Mouse (Mus musculus) embryonic fibroblast, embryonic 13.5 days (primary cell): Measurements from ENCODE around the gene D1Pas1. TPM values are rescaled to one million over a fixed set of nuclear protein-coding genes. Genes with fewer than 3 reads are reported as not detected.

Experiments used
- H3K27ac ChIP-seq: 2 replicates; pipeline ENCODE4 v1.5.1; 2012; ENCODE audit warnings: low read length, control low read depth, inconsistent platforms; ENCODE audit not compliant: insufficient read depth
- H3K4me1 ChIP-seq: 2 replicates; pipeline ENCODE4 v1.6.1; 2011; ENCODE audit warnings: low read length; ENCODE audit not compliant: control insufficient read depth, insufficient read depth
- H3K4me3 ChIP-seq: 2 replicates; pipeline ENCODE4 v1.5.1; 2011; ENCODE audit warnings: mild to moderate bottlenecking, control low read depth, low read length; ENCODE audit not compliant: insufficient read depth
- CTCF ChIP-seq: IDR thresholded peaks from 2 replicates; pipeline ENCODE4 v1.5.1; 2011; ENCODE audit warnings: mild to moderate bottlenecking, control low read depth, low read length, moderate library complexity, borderline replicate concordance; ENCODE audit not compliant: insufficient read depth
- POLR2A ChIP-seq: IDR thresholded peaks from 2 replicates; pipeline ENCODE4 v1.6.1; 2011; ENCODE audit warnings: low read depth, mild to moderate bottlenecking, control low read depth, low read length, moderate library complexity
- polyA plus RNA-seq: library from polyadenylated mRNA; stranded (reverse); fragments of >200 nt; gene quantifications from 2 replicates; pipeline ENCODE4 v1.2.4, GENCODE M21; 2011; ENCODE audit warnings: low read depth; ENCODE audit not compliant: missing spikeins, insufficient read length

Gene D1Pas1
- polyA plus RNA-seq, 1 experiment, result 0.16 TPM

DNA sequence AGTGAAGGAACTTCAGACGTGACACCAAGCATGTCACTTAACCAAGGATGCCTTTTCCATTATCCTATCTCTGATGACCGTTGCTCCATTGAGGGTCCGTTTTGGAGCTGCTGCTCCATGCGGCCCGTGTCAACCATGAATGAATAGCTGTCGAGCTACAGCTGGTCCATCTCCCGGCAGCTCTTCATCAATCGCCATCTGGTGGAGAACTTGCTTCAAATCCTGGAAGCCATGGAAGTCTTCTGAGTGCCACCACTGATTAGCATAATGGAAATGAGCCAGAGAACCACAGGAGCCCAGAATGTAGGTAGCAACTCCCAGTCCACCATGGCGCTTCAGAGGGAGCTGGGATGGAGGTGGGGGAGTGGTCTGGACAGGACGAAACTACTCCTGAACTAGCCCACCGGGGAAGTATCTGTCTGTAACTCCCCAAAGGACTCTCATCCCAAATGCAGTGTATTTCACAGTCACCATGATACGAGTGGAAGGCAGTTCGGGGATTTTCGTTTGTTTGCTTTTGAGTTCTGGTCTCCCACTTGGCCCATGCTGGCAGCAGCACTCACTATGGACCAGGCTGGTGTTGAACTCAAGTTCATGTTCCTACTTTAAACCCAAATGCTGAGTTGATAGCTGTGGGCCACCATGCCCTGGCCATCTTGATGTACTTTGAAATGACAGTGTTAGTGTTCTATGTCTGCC, 39.2 kb downstream of the D1Pas1 start:
- Histone ChIP-seq H3K27ac (no peak overlapping the region), H3K4me3 (no peak overlapping the region), H3K4me1 (no peaks in the 10 kb centered on the region)
- TF ChIP-seq POLR2A (no peak), CTCF (no peak)

DNA sequence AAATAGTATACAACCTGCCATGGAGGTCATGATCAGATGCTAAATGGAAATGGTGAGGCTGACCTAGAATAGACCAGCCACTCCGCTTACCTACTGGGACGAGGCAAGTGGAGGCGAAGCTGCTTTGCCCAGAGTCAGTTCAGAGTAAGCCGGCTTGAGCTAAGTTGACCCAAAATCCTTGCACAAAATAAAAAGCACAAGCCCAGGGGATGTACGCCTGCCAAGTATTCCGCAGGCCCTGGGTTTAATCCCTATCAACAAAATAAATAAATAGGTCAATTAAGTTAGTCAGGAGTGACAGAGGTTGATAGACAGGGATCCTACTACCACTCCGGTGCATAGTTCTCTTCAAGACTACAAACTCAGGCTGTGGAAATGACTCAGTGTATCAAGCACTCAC, 41.0 kb downstream of the D1Pas1 start:
- Histone ChIP-seq H3K4me1 (no peaks in the 10 kb centered on the region), H3K4me3 (no peak overlapping the region), H3K27ac (no peak overlapping the region)
- no peak for TF ChIP-seq POLR2A
- no peak for TF ChIP-seq CTCF

DNA sequence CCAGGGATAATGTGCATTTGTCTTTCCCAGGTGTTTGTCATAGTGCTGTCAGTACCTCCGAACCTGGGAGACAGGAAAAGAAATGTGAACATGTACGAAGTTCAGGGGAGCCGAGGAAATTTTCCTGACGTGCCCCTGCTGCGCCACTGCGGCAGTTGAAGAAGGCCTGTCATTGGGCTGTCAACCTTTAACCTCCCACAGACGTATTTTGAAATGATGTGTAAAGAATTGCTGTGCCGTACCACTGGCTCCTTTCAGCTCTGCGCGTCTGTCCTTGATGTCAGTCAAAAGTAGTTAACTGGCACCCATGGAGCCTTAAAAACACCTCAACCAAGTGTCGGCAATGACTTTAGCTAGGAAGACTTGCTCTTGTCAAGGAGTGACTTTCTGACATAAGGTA, 42.9 kb downstream of the D1Pas1 start:
- H3K4me3 ChIP-seq, result no peak overlapping the region
- H3K27ac ChIP-seq, result no peak overlapping the region
- no peaks in the 10 kb centered on the region for H3K4me1 ChIP-seq
- TF ChIP-seq CTCF (no peak), POLR2A (no peak)

DNA sequence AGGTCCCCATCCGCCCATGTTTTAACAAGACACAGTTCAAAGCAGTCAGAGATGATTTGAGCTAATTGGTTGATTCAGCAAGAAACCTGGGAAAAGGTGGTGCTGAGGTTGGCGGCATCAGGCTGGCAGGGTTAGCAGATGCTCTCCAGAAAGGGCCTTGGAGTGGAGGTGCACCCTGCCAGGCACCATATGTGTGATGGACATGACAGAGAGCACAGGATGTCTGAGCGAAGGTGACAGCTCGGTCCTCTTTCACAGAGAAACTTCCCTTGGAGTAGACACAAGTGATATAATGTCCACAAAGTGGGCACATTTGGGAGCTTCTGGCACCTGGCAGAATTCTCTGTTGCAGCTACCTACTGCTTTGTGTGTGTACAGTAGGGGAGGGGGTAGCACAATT, 44.4 kb downstream of the D1Pas1 start:
- H3K27ac ChIP-seq, result no peak overlapping the region
- no peak overlapping the region for H3K4me3 ChIP-seq
- H3K4me1 ChIP-seq, result no peaks in the 10 kb centered on the region
- TF ChIP-seq POLR2A (no peak), CTCF (no peak)

DNA sequence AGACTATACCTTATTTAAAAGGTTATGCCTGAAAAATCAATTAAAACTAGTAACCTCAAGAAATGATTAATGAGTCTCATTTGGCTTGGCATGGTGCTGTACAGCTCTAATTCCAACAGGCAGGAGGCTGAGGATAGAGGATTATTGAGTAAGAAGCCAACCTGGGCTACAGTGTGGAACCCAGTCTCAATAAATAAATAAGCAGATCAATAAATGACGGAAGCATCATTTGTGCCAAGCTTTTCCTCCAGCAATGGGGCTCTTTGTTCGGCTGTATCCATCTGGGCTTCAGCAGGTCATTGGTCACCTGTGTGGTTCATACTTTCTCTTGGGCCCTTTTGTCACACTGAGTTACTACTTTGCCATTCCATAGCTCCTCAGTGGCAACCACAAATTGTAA, 46.9 kb downstream of the D1Pas1 start:
- Histone ChIP-seq H3K4me1 (no peaks in the 10 kb centered on the region), H3K4me3 (no peak overlapping the region), H3K27ac (no peak overlapping the region)
- TF ChIP-seq CTCF, result no peak
- no peak for TF ChIP-seq POLR2A

DNA sequence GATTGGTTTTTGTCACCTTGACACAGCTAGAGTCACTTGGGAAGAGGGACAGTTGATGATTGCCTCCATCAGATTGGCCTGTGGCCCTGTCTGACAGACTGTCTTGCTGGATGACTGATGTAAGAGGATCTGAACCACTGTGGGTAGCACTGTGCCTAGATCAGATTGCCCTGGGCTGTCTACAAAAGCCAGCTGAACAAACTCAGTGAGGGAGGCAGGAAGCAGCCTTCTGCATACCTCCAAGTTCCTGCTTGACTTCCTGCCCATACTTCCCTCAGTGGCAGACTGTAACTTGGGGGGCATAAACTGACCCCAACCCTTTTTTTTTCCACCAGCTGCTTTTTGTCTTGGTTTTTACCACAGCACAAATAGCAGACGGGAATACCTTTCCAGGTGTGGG, 48.5 kb downstream of the D1Pas1 start:
- no peak overlapping the region for H3K4me3 ChIP-seq
- TF ChIP-seq CTCF, result no peak
- TF ChIP-seq POLR2A, result no peak
- peaks cover 3% of the 10 kb centered on the region; the same call in 1 of the 2 replicates for H3K4me1 ChIP-seq
- H3K27ac ChIP-seq, result no peak overlapping the region

DNA sequence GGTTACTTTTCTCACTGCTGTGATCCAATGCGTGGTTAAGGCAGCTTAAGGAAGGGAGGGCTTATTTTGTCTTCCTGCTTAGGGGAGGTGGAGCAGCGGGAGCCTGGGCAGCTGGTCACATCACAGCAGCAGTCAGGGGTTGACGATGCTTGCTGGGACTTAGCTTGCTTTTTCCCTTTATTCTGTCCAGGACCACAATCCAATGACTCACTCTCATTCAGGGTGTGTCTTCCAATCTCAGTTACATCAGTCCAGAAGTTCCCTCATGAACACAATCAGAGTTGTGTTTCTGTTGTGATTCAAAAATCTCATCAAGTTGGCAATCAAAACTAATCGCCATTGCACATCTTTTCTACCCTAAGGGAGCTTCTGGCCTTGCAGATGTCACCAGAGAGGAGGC, 48.9 kb downstream of the D1Pas1 start:
- Histone ChIP-seq H3K27ac (no peak overlapping the region), H3K4me1 (peaks cover 3% of the 10 kb centered on the region; the same call in 1 of the 2 replicates), H3K4me3 (no peak overlapping the region)
- no peak for TF ChIP-seq CTCF
- no peak for TF ChIP-seq POLR2A

DNA sequence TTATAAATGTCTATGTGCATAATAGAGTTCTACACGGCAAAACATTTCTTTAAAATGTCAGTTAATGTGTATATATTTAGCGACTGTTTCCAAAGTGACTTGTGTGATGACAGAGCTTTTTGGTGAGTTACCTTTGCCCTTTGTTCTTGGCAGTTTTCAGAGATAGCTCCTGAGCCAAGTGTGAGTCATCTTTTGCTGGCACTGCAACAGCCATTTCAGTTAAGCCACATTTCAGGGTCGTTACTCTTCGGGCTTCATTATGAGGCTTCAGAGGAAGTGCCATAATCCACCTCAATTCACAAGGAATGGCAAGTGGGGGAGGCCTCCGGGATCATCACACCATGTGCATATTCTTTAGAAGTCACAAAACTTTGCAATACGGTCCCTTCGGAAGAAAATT, 52.8 kb downstream of the D1Pas1 start:
- H3K4me3 ChIP-seq, result no peak overlapping the region
- H3K27ac ChIP-seq, result no peak overlapping the region
- H3K4me1 ChIP-seq, result peaks cover 3% of the 10 kb centered on the region; the same call in 1 of the 2 replicates
- TF ChIP-seq POLR2A (no peak), CTCF (no peak)

Other genes with a start within 250 kb of the D1Pas1 start
- 27.8 and 31.3 TPM in 2 replicates for gene Rrp15, start 218.1 kb upstream of the D1Pas1 start, polyA plus RNA-seq
- 0.65 TPM in 1 of 2 replicates, not detected in the other for gene Spata17, start 248.0 kb downstream of the D1Pas1 start, polyA plus RNA-seq
- 10.5 and 16.7 TPM in 2 replicates for gene Gpatch2, start 248.1 kb downstream of the D1Pas1 start, polyA plus RNA-seq